Mouse (Mus musculus) MEL (cell line): Measurements from ENCODE around the gene Serinc2. TPM values are rescaled to one million over a fixed set of nuclear protein-coding genes. Genes with fewer than 3 reads are reported as not detected.

Experiments
- DNase-seq: peaks from one replicate; pipeline ENCODE4 v3.0.0; 2011; ENCODE audit warnings: low read depth, low spot score
- H3K27ac ChIP-seq: 2 replicates; pipeline ENCODE4 v1.5.1; 2012; ENCODE audit warnings: low read depth, mild to moderate bottlenecking, control low read depth, low read length, moderate library complexity; ENCODE audit not compliant: control insufficient read depth
- H3K27me3 ChIP-seq, 2 experiments: fragments of 150-350 bp in 1 of 2; sonication (generic) in 1 of 2; 2 replicates each; pipeline ENCODE4 v1.6.1; 2012; ENCODE audit warnings: low read length in 2 of 2, mild to moderate bottlenecking in 2 of 2, improper control_type of control experiment in 1 of 2, moderate library complexity in 1 of 2; ENCODE audit not compliant: insufficient read depth in 2 of 2, control insufficient read depth in 1 of 2
- H3K36me3 ChIP-seq, 2 experiments: 2 replicates each; pipeline ENCODE4 v1.6.1; 2012 to 2014; ENCODE audit warnings: low read length in 2 of 2, improper control_type of control experiment in 1 of 2, inconsistent platforms in 1 of 2, mild to moderate bottlenecking in 1 of 2; ENCODE audit not compliant: insufficient read depth in 2 of 2, control insufficient read depth in 1 of 2
- H3K4me1 ChIP-seq, 2 experiments: fragments of 150-350 bp in 1 of 2; sonication (generic) in 1 of 2; 2 replicates each; pipeline ENCODE4 v1.6.1; 2012; ENCODE audit warnings: low read length in 2 of 2, improper control_type of control experiment in 1 of 2, mild to moderate bottlenecking in 1 of 2; ENCODE audit not compliant: insufficient read depth in 2 of 2, control insufficient read depth in 1 of 2
- H3K4me3 ChIP-seq, 2 experiments: fragments of 150-350 bp in 1 of 2; sonication (generic) in 1 of 2; 2 replicates each; pipeline ENCODE4 v1.5.1; 2012; ENCODE audit warnings: low read depth in 2 of 2, low read length in 2 of 2, mild to moderate bottlenecking in 2 of 2, moderate library complexity in 2 of 2, control low read depth in 1 of 2, improper control_type of control experiment in 1 of 2; ENCODE audit not compliant: control insufficient read depth in 1 of 2, insufficient read depth in 1 of 2
- H3K79me2 ChIP-seq: 2 replicates; pipeline ENCODE4 v1.6.1; 2012; ENCODE audit warnings: mild to moderate bottlenecking, low read length, moderate library complexity; ENCODE audit not compliant: control insufficient read depth, poor library complexity, insufficient read depth
- H3K9ac ChIP-seq: 2 replicates; pipeline ENCODE4 v1.6.1; 2012; ENCODE audit warnings: low read depth, mild to moderate bottlenecking, control low read depth, low read length, moderate library complexity; ENCODE audit not compliant: control insufficient read depth, poor library complexity, severe bottlenecking
- H3K9me3 ChIP-seq: fragments of 150-350 bp; sonication (generic); replicated peaks from 2 replicates; pipeline ENCODE4 v1.6.1; 2012; ENCODE audit warnings: mild to moderate bottlenecking, low read length, improper control_type of control experiment, moderate library complexity; ENCODE audit not compliant: insufficient read depth
- E2F4 ChIP-seq: IDR thresholded peaks from 2 replicates; pipeline ENCODE4 v1.6.1; 2011; ENCODE audit warnings: low read depth, low read length, improper control_type of control experiment, borderline replicate concordance
- EP300 ChIP-seq, 2 experiments: IDR thresholded peaks; 2 replicates each; pipeline ENCODE4 v1.6.1; 2011; ENCODE audit warnings: improper control_type of control experiment in 2 of 2, low read length in 2 of 2, low read depth in 1 of 2, mild to moderate bottlenecking in 1 of 2
- ETS1 ChIP-seq: IDR thresholded peaks from 2 replicates; pipeline ENCODE4 v1.6.1; 2012; ENCODE audit warnings: low read depth, mild to moderate bottlenecking, inconsistent platforms, low read length, improper control_type of control experiment, moderate library complexity
- GABPA ChIP-seq: IDR thresholded peaks from 2 replicates; pipeline ENCODE4 v1.6.1; 2012; ENCODE audit warnings: low read depth, mild to moderate bottlenecking, inconsistent platforms, low read length, improper control_type of control experiment, moderate library complexity
- JUND ChIP-seq: IDR thresholded peaks from 2 replicates; pipeline ENCODE4 v1.6.1; 2011; ENCODE audit warnings: low read depth, mild to moderate bottlenecking, improper control_type of control experiment, low read length
- KAT2A ChIP-seq: conservative IDR thresholded peaks from 2 replicates; pipeline ENCODE4 v1.6.1; 2012; ENCODE audit warnings: low read depth, low read length, improper control_type of control experiment, inconsistent platforms
- MAFK ChIP-seq: IDR thresholded peaks from 2 replicates; pipeline ENCODE4 v1.6.1; 2011; ENCODE audit warnings: low read depth, mild to moderate bottlenecking, low read length, improper control_type of control experiment, borderline replicate concordance
- MAX ChIP-seq: IDR thresholded peaks from 2 replicates; pipeline ENCODE4 v1.6.1; 2011; ENCODE audit warnings: low read length, improper control_type of control experiment
- MEF2A ChIP-seq: IDR thresholded peaks from 2 replicates; pipeline ENCODE4 v1.6.1; 2014; ENCODE audit warnings: low read depth, mild to moderate bottlenecking, inconsistent platforms, low read length, improper control_type of control experiment; ENCODE audit not compliant: poor library complexity, insufficient replicate concordance, severe bottlenecking; ENCODE audit errors: extremely low read depth
- MYB ChIP-seq: IDR thresholded peaks from 2 replicates; pipeline ENCODE4 v1.6.1; 2011; ENCODE audit warnings: mild to moderate bottlenecking, low read depth, low read length, improper control_type of control experiment
- MYC ChIP-seq: IDR thresholded peaks from 2 replicates; pipeline ENCODE4 v1.6.1; 2011; ENCODE audit warnings: low read depth, mild to moderate bottlenecking, low read length, improper control_type of control experiment, moderate library complexity
- NELFE ChIP-seq: IDR thresholded peaks from 2 replicates; pipeline ENCODE4 v1.6.1; 2011; ENCODE audit warnings: low read depth, low read length, improper control_type of control experiment
- NRF1 ChIP-seq: IDR thresholded peaks from 2 replicates; pipeline ENCODE4 v1.6.1; 2014; ENCODE audit warnings: low read depth, mild to moderate bottlenecking, inconsistent platforms, low read length, improper control_type of control experiment, moderate library complexity; ENCODE audit not compliant: poor library complexity, insufficient read depth, severe bottlenecking
- POLR2A ChIP-seq, 2 experiments: IDR thresholded peaks; 2 replicates each; pipeline ENCODE4 v1.6.1; 2011 to 2012; ENCODE audit warnings: low read length in 2 of 2, mild to moderate bottlenecking in 2 of 2, control low read depth in 1 of 2, improper control_type of control experiment in 1 of 2, low read depth in 1 of 2, moderate library complexity in 1 of 2; ENCODE audit not compliant: control insufficient read depth in 1 of 2, insufficient read depth in 1 of 2, poor library complexity in 1 of 2
- POLR2AphosphoS5 ChIP-seq: IDR thresholded peaks from 2 replicates; pipeline ENCODE4 v1.6.1; 2012; ENCODE audit warnings: low read depth, borderline replicate concordance, mild to moderate bottlenecking, inconsistent platforms, low read length, moderate library complexity, mixed read lengths
- RCOR1 ChIP-seq: IDR thresholded peaks from 2 replicates; pipeline ENCODE4 v1.6.1; 2012; ENCODE audit warnings: low read depth, mild to moderate bottlenecking, inconsistent platforms, low read length, improper control_type of control experiment
- SMC3 ChIP-seq: IDR thresholded peaks from 2 replicates; pipeline ENCODE4 v1.6.1; 2011; ENCODE audit warnings: low read depth, low read length, improper control_type of control experiment
- TAL1 ChIP-seq: IDR thresholded peaks from 2 replicates; pipeline ENCODE4 v1.6.1; 2012; ENCODE audit warnings: mild to moderate bottlenecking, inconsistent platforms, low read length, moderate library complexity, mixed read lengths
- TCF12 ChIP-seq: IDR thresholded peaks from 2 replicates; pipeline ENCODE4 v1.6.1; 2014; ENCODE audit warnings: low read depth, mild to moderate bottlenecking, inconsistent platforms, low read length, improper control_type of control experiment, moderate library complexity
- UBTF ChIP-seq: IDR thresholded peaks from 2 replicates; pipeline ENCODE4 v1.6.1; 2012; ENCODE audit warnings: low read depth, mild to moderate bottlenecking, inconsistent platforms, low read length, improper control_type of control experiment, moderate library complexity, borderline replicate concordance; ENCODE audit not compliant: insufficient read depth
- USF2 ChIP-seq, 2 experiments: IDR thresholded peaks; 2 replicates each; pipeline ENCODE4 v1.6.1; 2011 to 2012; ENCODE audit warnings: improper control_type of control experiment in 2 of 2, low read length in 2 of 2, borderline replicate concordance in 1 of 2, inconsistent platforms in 1 of 2, low read depth in 1 of 2, mild to moderate bottlenecking in 1 of 2; ENCODE audit not compliant: insufficient read depth in 1 of 2
- ZC3H11A ChIP-seq: IDR thresholded peaks from 2 replicates; pipeline ENCODE4 v1.6.1; 2012; ENCODE audit warnings: low read depth, mild to moderate bottlenecking, inconsistent platforms, low read length, improper control_type of control experiment
- ZKSCAN1 ChIP-seq: IDR thresholded peaks from 2 replicates; pipeline ENCODE4 v1.6.1; 2012; ENCODE audit warnings: low read depth, mild to moderate bottlenecking, inconsistent platforms, low read length, improper control_type of control experiment, moderate library complexity
- ZMIZ1 ChIP-seq: IDR thresholded peaks from 2 replicates; pipeline ENCODE4 v1.6.1; 2012; ENCODE audit warnings: low read depth, mild to moderate bottlenecking, inconsistent platforms, low read length, improper control_type of control experiment, moderate library complexity
- ZNF384 ChIP-seq: IDR thresholded peaks from 2 replicates; pipeline ENCODE4 v1.6.1; 2012; ENCODE audit warnings: low read depth, mild to moderate bottlenecking, inconsistent platforms, low read length, improper control_type of control experiment
- polyA plus RNA-seq, 2 experiments: library from polyadenylated mRNA; stranded (reverse) in 1 of 2; unstranded in 1 of 2; fragments of >175 nt in 1 of 2; fragments of >200 nt in 1 of 2; gene quantifications; 2 replicates each; pipeline versions ENCODE4 v1.2.1 to v1.2.4; 2012; ENCODE audit warnings: low replicate concordance in 2 of 2, low read depth in 1 of 2; ENCODE audit not compliant: insufficient read length in 2 of 2, insufficient read depth in 1 of 2, missing spikeins in 1 of 2
- total RNA-seq: library from RNA; depleted of rRNA; stranded (reverse); fragments of 300-350 nt; gene quantifications from 2 replicates; pipeline ENCODE4 v1.2.3, GENCODE M21; 2012; rRNA removed

The Serinc2 gene
- total RNA-seq (not detected in 2 replicates), polyA plus RNA-seq (under 1 TPM in 1 of 2 experiments, not detected in 1; 0.21 TPM)

DNA sequence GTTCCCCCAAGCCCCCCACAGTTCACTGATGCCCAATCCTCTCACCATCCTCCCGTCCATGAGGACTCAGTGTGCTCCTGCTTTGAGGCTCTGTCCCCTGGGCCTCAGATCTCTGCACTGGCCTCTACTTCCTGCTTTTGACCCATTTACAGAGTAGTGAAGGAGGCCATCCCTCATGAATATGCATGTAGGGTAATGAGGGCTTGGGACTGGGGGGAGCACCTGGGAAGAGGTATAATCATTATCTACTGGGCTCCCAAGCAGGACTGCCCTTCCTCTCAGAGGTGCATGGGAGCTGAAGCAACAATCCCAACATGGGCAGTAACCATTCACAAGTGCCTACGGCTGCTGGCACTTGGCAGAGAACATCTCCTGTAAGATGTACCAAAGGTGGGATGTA is at the start of gene Serinc2:
TSS of gene Serinc2 (minus strand) at position 101 of the 400 bp plus-strand sequence.
- Histone ChIP-seq H3K9me3 (no peaks in the 10 kb centered on the region), H3K36me3 (no peaks in the 10 kb centered on the region), H3K9ac (no peak within 1 kb of the TSS), H3K4me1 (peaks cover 0 to 5% of the 10 kb centered on the region in 2 experiments; a peak in 1 of 4 replicates), H3K27me3 (peaks cover 0 to 1% of the 10 kb centered on the region in 2 experiments; a peak in 1 of 4 replicates), H3K4me3 (no peak within 1 kb of the TSS), H3K27ac (no peak within 1 kb of the TSS), H3K79me2 (no peaks in the 10 kb centered on the region)
- TF ChIP-seq TCF12 (no peak), EP300 (IDR thresholded peaks at IDR 0.05; ENCODE audit: low read depth in 1 of 2, low read length in 2 of 2) (no peak), SMC3 (no peak), USF2 (IDR thresholded peaks at IDR 0.05; ENCODE audit: borderline replicate concordance in 1 of 2, insufficient read depth in 1 of 2, low read depth in 1 of 2, low read length in 2 of 2) (no peak), JUND (no peak), MYC (no peak), ETS1 (no peak), POLR2AphosphoS5 (no peak), NELFE (no peak), ZNF384 (no peak), GABPA (no peak), MEF2A (no peak), RCOR1 (no peak), POLR2A (IDR thresholded peaks at IDR 0.05; ENCODE audit: control insufficient read depth in 1 of 2, insufficient read depth in 1 of 2, low read depth in 1 of 2, low read length in 2 of 2, poor library complexity in 1 of 2) (no peak), KAT2A (no peak)
- no peak for DNase-seq

DNA sequence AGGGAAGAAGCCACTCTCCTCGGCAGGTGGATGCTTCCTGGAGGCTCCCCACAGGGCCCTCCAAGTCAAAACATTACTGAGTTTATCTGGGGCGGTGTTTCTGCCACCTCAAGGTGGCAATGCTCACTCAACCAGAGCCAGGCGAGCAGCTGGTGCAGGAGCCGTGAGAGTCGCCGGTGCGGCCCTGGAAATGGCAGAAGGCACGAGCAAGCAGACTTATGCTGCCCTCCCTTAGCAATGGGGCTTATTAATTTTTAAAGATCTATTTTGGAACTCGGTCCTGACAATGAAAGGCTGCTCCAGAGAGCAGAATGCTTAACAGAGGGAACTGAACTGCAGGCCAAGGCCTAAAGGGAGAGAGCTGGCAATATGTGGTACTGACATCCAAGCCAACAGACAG is 48.4 kb upstream of the Serinc2 start:
- Histone ChIP-seq H3K27ac (no peak overlapping the region), H3K4me1 (peaks cover 7 to 13% of the 10 kb centered on the region in 2 experiments), H3K4me3 (no peak overlapping the region), H3K27me3 (no peaks in the 10 kb centered on the region), H3K9ac (no peak overlapping the region), H3K9me3 (no peaks in the 10 kb centered on the region), H3K79me2 (no peaks in the 10 kb centered on the region), H3K36me3 (peaks cover under 1 to 11% of the 10 kb centered on the region in 2 experiments)
- no peak for DNase-seq
- no peak for TF ChIP-seq JUND
- no peak for TF ChIP-seq E2F4
- no peak for TF ChIP-seq POLR2AphosphoS5
- no peak for TF ChIP-seq MAFK
- no peak for TF ChIP-seq TAL1
- no peak for TF ChIP-seq NRF1
- TF ChIP-seq MYB, result no peak
- TF ChIP-seq ZC3H11A, result no peak
- TF ChIP-seq SMC3, result no peak
- no peak for TF ChIP-seq MEF2A
- TF ChIP-seq UBTF, result no peak
- no peak for TF ChIP-seq MAX
- no peak for TF ChIP-seq ZKSCAN1
- no peak for TF ChIP-seq NELFE
- TF ChIP-seq ETS1, result no peak
- no peak for TF ChIP-seq KAT2A
- no peak for TF ChIP-seq ZMIZ1
